Mouse (Mus musculus): ENCODE data around the gene Ccn5. TPM values are rescaled to one million over a fixed set of nuclear protein-coding genes. Genes with fewer than 3 reads are reported as not detected.

Ccn5 gene
- polyA plus RNA-seq, 1 experiment from 2014 or later, result 0.44 TPM

DNA sequence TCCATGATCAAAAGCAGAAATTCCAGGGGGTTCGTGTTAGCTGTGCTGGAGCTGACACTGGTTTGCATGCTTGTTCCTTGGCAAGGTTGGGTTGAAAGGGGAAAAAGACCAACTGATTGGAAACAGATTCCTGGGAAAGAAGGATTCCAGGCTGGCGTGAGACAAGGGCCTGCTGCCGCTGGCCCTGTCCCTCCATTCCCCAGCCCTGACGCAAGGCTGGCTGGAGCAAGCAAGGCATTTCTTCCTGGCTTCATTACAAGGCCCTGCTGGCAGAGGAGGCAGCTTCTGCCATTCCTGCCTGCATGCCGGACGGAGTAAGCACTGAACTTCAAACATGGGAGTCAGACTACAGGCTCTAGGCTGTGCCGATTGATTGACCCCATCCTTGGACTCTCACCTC is 22.2 kb upstream of the Ccn5 start:
- no peak overlapping the region for H3K9ac ChIP-seq (ENCODE audit: low read length)
- no peaks in the 10 kb centered on the region for H3K4me1 ChIP-seq (ENCODE audit: control insufficient read depth, insufficient read depth, low read length)
- no peaks in the 10 kb centered on the region for H3K27me3 ChIP-seq (ENCODE audit: control insufficient read depth, insufficient read depth, low read length)
- DNase-seq (ENCODE audit: low spot score) (no peak), ATAC-seq (ENCODE audit: insufficient read depth, low FRiP score, low TSS enrichment) (no peak)
- H3K27ac ChIP-seq (ENCODE audit: low read depth, low read length), result no peak overlapping the region
- H3K9me3 ChIP-seq (ENCODE audit: control insufficient read depth, low read length), result no peaks in the 10 kb centered on the region
- H3K4me3 ChIP-seq (ENCODE audit: low read depth, low read length), result no peak overlapping the region
- whole genome bisulfite sequencing, result 76% methylated on average over 7 of the region's 7 CpGs
- no peaks in the 10 kb centered on the region for H3K36me3 ChIP-seq (ENCODE audit: control insufficient read depth, insufficient read depth, low read length)
- no peak overlapping the region for H3K4me2 ChIP-seq (ENCODE audit: low read depth)

DNA sequence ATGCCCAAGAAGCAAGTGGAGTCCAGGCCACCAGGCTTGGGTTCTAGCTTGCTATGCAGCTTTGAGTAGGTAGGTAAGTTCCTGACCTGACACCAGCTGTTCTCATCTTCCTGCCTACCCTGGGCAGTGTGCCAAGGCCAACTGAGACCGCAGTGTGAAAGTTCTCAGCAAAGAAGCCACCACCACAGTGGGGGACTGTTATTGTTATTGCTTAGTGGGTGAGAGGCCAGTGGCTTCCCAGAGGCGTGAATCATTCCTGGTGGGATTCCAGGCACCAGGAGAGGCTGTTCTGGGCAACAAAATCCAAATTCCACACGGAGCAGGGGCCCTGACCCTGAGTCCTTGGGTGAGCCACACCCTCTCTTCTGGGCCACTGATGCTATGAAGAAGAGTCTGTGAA is 19.8 kb upstream of the Ccn5 start:
- ATAC-seq (ENCODE audit: insufficient read depth, low FRiP score, low TSS enrichment) (no peak), DNase-seq (ENCODE audit: low spot score) (no peak)
- no peaks in the 10 kb centered on the region for H3K36me3 ChIP-seq (ENCODE audit: control insufficient read depth, insufficient read depth, low read length)
- no peaks in the 10 kb centered on the region for H3K27me3 ChIP-seq (ENCODE audit: control insufficient read depth, insufficient read depth, low read length)
- no peak overlapping the region for H3K4me3 ChIP-seq (ENCODE audit: low read depth, low read length)
- WGBS, result 47% methylated on average over 3 of the region's 3 CpGs
- no peaks in the 10 kb centered on the region for H3K4me1 ChIP-seq (ENCODE audit: control insufficient read depth, insufficient read depth, low read length)
- no peaks in the 10 kb centered on the region for H3K9me3 ChIP-seq (ENCODE audit: control insufficient read depth, low read length)
- no peak overlapping the region for H3K9ac ChIP-seq (ENCODE audit: low read length)
- no peak overlapping the region for H3K27ac ChIP-seq (ENCODE audit: low read depth, low read length)
- H3K4me2 ChIP-seq (ENCODE audit: low read depth), result no peak overlapping the region

DNA sequence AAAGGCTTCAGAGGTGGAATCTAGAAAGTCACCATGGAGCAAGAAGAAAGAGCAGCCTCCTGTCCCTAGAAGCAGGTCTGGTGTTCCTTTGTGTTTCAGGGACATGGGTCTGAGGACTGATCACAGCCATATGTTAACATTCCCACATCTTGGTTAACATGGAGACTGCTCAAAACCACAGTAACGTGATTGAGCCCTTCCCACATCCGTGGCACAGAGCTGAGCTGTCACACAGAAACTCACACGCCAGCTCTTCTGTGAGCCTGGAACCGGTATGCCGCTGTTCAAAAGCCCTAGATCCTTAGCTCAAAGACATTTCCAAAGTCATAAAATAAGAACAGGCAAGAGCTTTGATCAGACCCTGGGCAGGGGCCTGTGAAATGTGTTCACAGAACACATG is 19.3 kb upstream of the Ccn5 start:
- Histone ChIP-seq H3K4me3 (ENCODE audit: low read depth, low read length) (no peak overlapping the region), H3K4me2 (ENCODE audit: low read depth) (no peak overlapping the region), H3K9ac (ENCODE audit: low read length) (no peak overlapping the region), H3K4me1 (ENCODE audit: control insufficient read depth, insufficient read depth, low read length) (no peaks in the 10 kb centered on the region), H3K9me3 (ENCODE audit: control insufficient read depth, low read length) (no peaks in the 10 kb centered on the region), H3K36me3 (ENCODE audit: control insufficient read depth, insufficient read depth, low read length) (no peaks in the 10 kb centered on the region), H3K27me3 (ENCODE audit: control insufficient read depth, insufficient read depth, low read length) (no peaks in the 10 kb centered on the region), H3K27ac (ENCODE audit: low read depth, low read length) (no peak overlapping the region)
- DNase-seq (ENCODE audit: low spot score), result no peak
- WGBS, result 84% methylated on average over 5 of the region's 5 CpGs
- no peak for ATAC-seq (ENCODE audit: insufficient read depth, low FRiP score, low TSS enrichment)

DNA sequence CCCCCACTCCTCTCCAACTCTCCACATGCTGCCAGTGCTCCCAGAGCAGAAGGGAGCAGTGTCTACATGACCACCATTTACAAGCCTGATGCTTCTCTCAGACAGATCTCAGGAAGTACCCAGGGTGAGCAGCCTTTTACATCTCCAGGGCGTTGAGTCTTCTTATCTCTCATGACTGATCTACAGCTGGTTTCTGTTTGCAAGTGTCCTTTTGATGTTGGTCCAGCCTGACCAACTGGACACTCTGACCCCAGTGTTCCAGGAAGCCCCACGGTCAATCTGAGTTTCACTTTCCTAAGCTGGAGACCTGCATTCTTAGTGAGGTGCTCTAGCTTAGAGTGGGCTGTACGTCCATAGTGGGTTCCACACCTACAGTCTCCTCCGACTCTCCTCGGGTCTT is 16.8 kb upstream of the Ccn5 start:
- DNase-seq (ENCODE audit: low spot score) (no peak), ATAC-seq (ENCODE audit: insufficient read depth, low FRiP score, low TSS enrichment) (no peak)
- Histone ChIP-seq H3K27me3 (ENCODE audit: control insufficient read depth, insufficient read depth, low read length) (no peaks in the 10 kb centered on the region), H3K4me1 (ENCODE audit: control insufficient read depth, insufficient read depth, low read length) (no peaks in the 10 kb centered on the region), H3K9ac (ENCODE audit: low read length) (no peak overlapping the region), H3K4me2 (ENCODE audit: low read depth) (no peak overlapping the region), H3K4me3 (ENCODE audit: low read depth, low read length) (no peak overlapping the region), H3K9me3 (ENCODE audit: control insufficient read depth, low read length) (no peaks in the 10 kb centered on the region), H3K36me3 (ENCODE audit: control insufficient read depth, insufficient read depth, low read length) (no peaks in the 10 kb centered on the region), H3K27ac (ENCODE audit: low read depth, low read length) (no peak overlapping the region)
- WGBS, result 81% methylated on average over 5 of the region's 5 CpGs

DNA sequence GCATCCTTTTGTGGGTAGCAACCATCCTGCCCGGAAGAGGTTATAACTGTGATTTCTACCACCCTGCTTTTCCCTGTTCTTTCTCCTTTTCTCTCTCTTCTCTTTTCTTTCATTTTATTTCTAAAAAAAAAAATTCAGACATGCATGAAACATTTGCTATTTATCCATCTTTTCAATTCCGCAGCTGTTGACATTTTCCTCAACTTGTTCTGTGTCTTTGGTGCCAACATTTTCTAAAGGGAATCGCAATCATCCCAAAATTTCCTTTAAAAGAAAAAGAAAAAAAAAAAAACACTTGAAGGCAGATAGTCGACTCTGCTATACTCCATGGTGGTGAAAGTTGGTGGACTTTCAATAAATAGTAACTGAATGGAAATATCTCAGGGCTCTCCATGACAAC is 11.5 kb upstream of the Ccn5 start:
- Histone ChIP-seq H3K9ac (ENCODE audit: low read length) (no peak overlapping the region), H3K4me2 (ENCODE audit: low read depth) (no peak overlapping the region), H3K4me3 (ENCODE audit: low read depth, low read length) (no peak overlapping the region), H3K36me3 (ENCODE audit: control insufficient read depth, insufficient read depth, low read length) (no peaks in the 10 kb centered on the region), H3K27me3 (ENCODE audit: control insufficient read depth, insufficient read depth, low read length) (no peaks in the 10 kb centered on the region), H3K9me3 (ENCODE audit: control insufficient read depth, low read length) (no peaks in the 10 kb centered on the region), H3K4me1 (ENCODE audit: control insufficient read depth, insufficient read depth, low read length) (no peaks in the 10 kb centered on the region), H3K27ac (ENCODE audit: low read depth, low read length) (no peak overlapping the region)
- WGBS, result 93% methylated on average over 4 of the region's 4 CpGs
- ATAC-seq (ENCODE audit: insufficient read depth, low FRiP score, low TSS enrichment) (no peak), DNase-seq (ENCODE audit: low spot score) (no peak)

DNA sequence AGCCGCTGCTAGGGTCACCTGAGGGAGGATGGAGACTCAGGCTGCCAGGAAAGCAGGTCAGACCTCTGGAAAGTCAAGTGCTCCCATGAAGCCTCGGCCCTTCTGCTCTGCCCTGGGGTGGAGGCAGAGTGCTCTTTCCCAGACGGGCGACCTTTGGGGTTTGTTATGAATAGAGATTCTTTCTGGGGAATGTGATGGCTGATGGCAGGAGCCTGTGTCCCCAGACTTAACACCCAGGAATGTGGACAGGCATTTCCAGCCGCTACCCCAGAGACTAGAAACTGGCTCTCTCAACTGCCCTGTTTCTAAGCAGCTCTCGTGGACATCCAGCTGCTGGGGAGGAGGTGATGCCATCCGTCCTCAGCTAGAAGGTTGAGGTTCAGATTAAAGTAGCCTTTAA is 11.0 kb upstream of the Ccn5 start:
- no peak overlapping the region for H3K9ac ChIP-seq (ENCODE audit: low read length)
- no peak overlapping the region for H3K4me3 ChIP-seq (ENCODE audit: low read depth, low read length)
- no peaks in the 10 kb centered on the region for H3K27me3 ChIP-seq (ENCODE audit: control insufficient read depth, insufficient read depth, low read length)
- no peaks in the 10 kb centered on the region for H3K9me3 ChIP-seq (ENCODE audit: control insufficient read depth, low read length)
- no peaks in the 10 kb centered on the region for H3K36me3 ChIP-seq (ENCODE audit: control insufficient read depth, insufficient read depth, low read length)
- ATAC-seq (ENCODE audit: insufficient read depth, low FRiP score, low TSS enrichment) (no peak), DNase-seq (ENCODE audit: low spot score) (no peak)
- H3K4me2 ChIP-seq (ENCODE audit: low read depth), result no peak overlapping the region
- H3K4me1 ChIP-seq (ENCODE audit: control insufficient read depth, insufficient read depth, low read length), result no peaks in the 10 kb centered on the region
- 76% methylated on average over 7 of the region's 7 CpGs for WGBS
- H3K27ac ChIP-seq (ENCODE audit: low read depth, low read length), result no peak overlapping the region

DNA sequence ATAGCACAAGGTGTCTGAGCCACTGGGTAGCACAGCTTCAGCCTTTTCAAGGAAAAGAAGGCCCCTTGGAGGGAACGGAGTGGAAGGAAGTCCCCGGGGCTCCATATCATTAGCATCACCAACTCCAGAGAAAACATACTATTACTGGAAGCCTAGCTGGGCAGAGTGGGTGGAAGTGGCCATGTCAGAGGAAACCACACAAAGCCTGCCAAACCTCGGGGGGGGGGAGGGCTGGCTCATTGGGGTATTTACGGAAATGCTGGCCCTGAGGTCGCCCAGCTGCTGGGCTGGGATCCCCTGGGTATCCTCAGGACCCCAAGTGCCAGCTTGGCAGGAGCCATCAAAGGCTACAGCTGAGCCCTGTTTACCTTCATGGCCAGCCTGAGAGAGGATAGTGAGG is 7.6 kb upstream of the Ccn5 start:
- no peak overlapping the region for H3K27ac ChIP-seq (ENCODE audit: low read depth, low read length)
- DNase-seq (ENCODE audit: low spot score), result no peak
- no peaks in the 10 kb centered on the region for H3K4me1 ChIP-seq (ENCODE audit: control insufficient read depth, insufficient read depth, low read length)
- H3K9ac ChIP-seq (ENCODE audit: low read length), result no peak overlapping the region
- H3K27me3 ChIP-seq (ENCODE audit: control insufficient read depth, insufficient read depth, low read length), result no peaks in the 10 kb centered on the region
- WGBS, result 74% methylated on average over 5 of the region's 5 CpGs
- H3K4me3 ChIP-seq (ENCODE audit: low read depth, low read length), result no peak overlapping the region
- H3K36me3 ChIP-seq (ENCODE audit: control insufficient read depth, insufficient read depth, low read length), result no peaks in the 10 kb centered on the region
- no peaks in the 10 kb centered on the region for H3K9me3 ChIP-seq (ENCODE audit: control insufficient read depth, low read length)
- ATAC-seq (ENCODE audit: insufficient read depth, low FRiP score, low TSS enrichment), result no peak
- no peak overlapping the region for H3K4me2 ChIP-seq (ENCODE audit: low read depth)

DNA sequence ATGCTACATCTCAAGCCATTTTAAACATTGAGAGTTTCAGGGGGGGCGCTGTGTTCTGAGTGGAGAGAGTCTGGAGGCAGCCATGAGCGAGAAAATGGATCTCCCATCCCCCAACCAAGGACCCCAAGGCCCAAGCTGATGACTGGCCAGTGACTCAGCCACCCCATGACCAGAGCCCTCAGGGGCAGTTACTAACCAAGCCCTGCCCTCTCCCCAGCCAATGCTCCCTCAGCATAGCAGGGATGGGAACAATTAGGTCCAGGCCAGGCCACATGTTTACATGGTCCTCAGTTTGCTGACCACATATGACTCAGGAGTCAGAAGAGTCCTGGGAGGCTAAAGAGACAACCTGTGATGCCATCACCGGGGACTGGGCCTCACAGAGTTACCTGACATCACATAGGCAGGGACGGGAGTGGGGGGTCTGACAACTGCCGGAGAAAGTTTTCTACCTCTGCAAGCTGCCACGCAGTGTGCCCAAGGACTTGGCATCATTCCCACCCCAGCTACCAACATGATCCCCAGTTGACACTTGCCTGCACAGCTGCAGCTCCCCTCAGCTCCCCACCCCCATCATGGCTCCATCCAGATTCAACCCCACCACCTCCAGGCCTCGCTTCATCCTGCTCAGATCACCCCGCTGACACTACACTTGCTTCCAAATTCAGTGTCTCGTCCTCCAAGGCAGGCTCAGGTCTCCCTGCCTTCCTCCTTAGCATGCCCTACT is 5.8 kb upstream of the Ccn5 start:
- H3K9ac ChIP-seq (ENCODE audit: low read length), result no peak overlapping the region
- H3K4me1 ChIP-seq (ENCODE audit: control insufficient read depth, insufficient read depth, low read length), result no peaks in the 10 kb centered on the region
- H3K27me3 ChIP-seq (ENCODE audit: control insufficient read depth, insufficient read depth, low read length), result no peaks in the 10 kb centered on the region
- no peak overlapping the region for H3K4me3 ChIP-seq (ENCODE audit: low read depth, low read length)
- ATAC-seq (ENCODE audit: insufficient read depth, low FRiP score, low TSS enrichment) (no peak), DNase-seq (ENCODE audit: low spot score) (no peak)
- 88% methylated on average over 9 of the region's 9 CpGs for WGBS
- no peaks in the 10 kb centered on the region for H3K9me3 ChIP-seq (ENCODE audit: control insufficient read depth, low read length)
- no peaks in the 10 kb centered on the region for H3K36me3 ChIP-seq (ENCODE audit: control insufficient read depth, insufficient read depth, low read length)
- no peak overlapping the region for H3K27ac ChIP-seq (ENCODE audit: low read depth, low read length)
- H3K4me2 ChIP-seq (ENCODE audit: low read depth), result no peak overlapping the region

DNA sequence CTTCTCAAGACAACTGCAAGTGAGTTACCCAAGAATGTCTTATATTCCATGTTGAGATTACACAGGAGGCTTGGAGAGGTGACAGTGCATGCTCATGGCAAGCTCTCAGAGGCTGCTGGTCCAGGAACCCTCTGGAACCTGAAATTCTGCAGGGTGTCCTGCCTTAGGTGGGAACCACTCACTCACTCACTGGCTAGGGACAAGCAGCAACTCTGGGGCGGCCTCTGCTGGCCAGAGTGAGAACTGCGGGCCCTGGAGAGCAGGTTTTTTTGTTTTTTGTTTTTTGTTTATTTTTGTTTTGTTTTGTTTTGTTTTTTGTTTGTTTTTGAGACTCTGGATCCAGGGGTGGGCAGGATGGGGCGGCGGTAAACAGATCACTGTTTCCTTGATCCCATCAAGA is 2.6 kb downstream of the Ccn5 start:
- 12% methylated on average over 4 of the region's 4 CpGs for WGBS
- Histone ChIP-seq H3K9ac (ENCODE audit: low read length) (no peak overlapping the region), H3K27me3 (ENCODE audit: control insufficient read depth, insufficient read depth, low read length) (no peaks in the 10 kb centered on the region), H3K4me3 (ENCODE audit: low read depth, low read length) (no peak overlapping the region), H3K4me2 (ENCODE audit: low read depth) (no peak overlapping the region), H3K27ac (ENCODE audit: low read depth, low read length) (no peak overlapping the region), H3K36me3 (ENCODE audit: control insufficient read depth, insufficient read depth, low read length) (no peaks in the 10 kb centered on the region), H3K9me3 (ENCODE audit: control insufficient read depth, low read length) (no peaks in the 10 kb centered on the region), H3K4me1 (ENCODE audit: control insufficient read depth, insufficient read depth, low read length) (no peaks in the 10 kb centered on the region)
- ATAC-seq (ENCODE audit: insufficient read depth, low FRiP score, low TSS enrichment), result no peak
- DNase-seq (ENCODE audit: low spot score), result peak; percentile 64
